Mouse (Mus musculus) right cerebral cortex, adult 18-20 months (tissue): ENCODE measurements around the gene Usb1.

Source experiments
- DNase-seq: peaks from one replicate; pipeline ENCODE4 v3.0.0; 2022; ENCODE audit warnings: mixed read lengths

Usb1 gene

GRCm38 (mm10) chr8:95341721-95342120 is 9.6 kb downstream of the Usb1 start:
- DNase-seq = no peak

- no peak for DNase-seq
Observed at GRCm38 (mm10) chr8:95344668-95345067, 12.6 kb downstream of the Usb1 start.

- DNase-seq = peak; percentile 66
Observed at GRCm38 (mm10) chr8:95346643-95347545, 14.8 kb downstream of the Usb1 start.

GRCm38 (mm10) chr8:95348356-95348755 is 16.3 kb downstream of the Usb1 start:
- DNase-seq = no peak

- DNase-seq = peak; percentile 88
Observed at GRCm38 (mm10) chr8:95348811-95349630, 16.9 kb downstream of the Usb1 start.

GRCm38 (mm10) chr8:95351461-95351860 is 19.4 kb downstream of the Usb1 start:
- DNase-seq = peak; percentile 38

GRCm38 (mm10) chr8:95352151-95352870 is 20.2 kb downstream of the Usb1 start, which contains the start of gene Mmp15:
Gene Mmp15, plus strand, starts transcription at chr8:95352268.
- peak; percentile 63 for DNase-seq

GRCm38 (mm10) chr8:95352871-95353866 is 21.1 kb downstream of the Usb1 start:
- DNase-seq = no peak

GRCm38 (mm10) chr8:95354606-95355005 is 22.5 kb downstream of the Usb1 start:
- DNase-seq = no peak

GRCm38 (mm10) chr8:95358550-95359411 is 26.7 kb downstream of the Usb1 start:
- no peak for DNase-seq

- no peak for DNase-seq
Observed at GRCm38 (mm10) chr8:95360181-95361015, 28.3 kb downstream of the Usb1 start.

GRCm38 (mm10) chr8:95361016-95361341 is 28.9 kb downstream of the Usb1 start:
- DNase-seq = no peak

GRCm38 (mm10) chr8:95362272-95362671 is 30.2 kb downstream of the Usb1 start:
- DNase-seq = no peak

GRCm38 (mm10) chr8:95363849-95364248 is 31.8 kb downstream of the Usb1 start:
- DNase-seq = no peak

- DNase-seq = no peak
Observed at GRCm38 (mm10) chr8:95369581-95370326, 37.7 kb downstream of the Usb1 start.

GRCm38 (mm10) chr8:95373389-95374002 is 41.4 kb downstream of the Usb1 start:
- no peak for DNase-seq

- no peak for DNase-seq
Observed at GRCm38 (mm10) chr8:95374429-95374828, 42.3 kb downstream of the Usb1 start.

GRCm38 (mm10) chr8:95375374-95375930 is 43.4 kb downstream of the Usb1 start:
- DNase-seq = no peak
